Mouse (Mus musculus): Measurements from ENCODE around the gene Cacnb1.

Gene Cacnb1

GRCm38 (mm10) chr11:98011716-98012115, 11.1 kb downstream of the Cacnb1 start:
- DNase-seq (ENCODE audit: low read depth, low spot score): no peak

GRCm38 (mm10) chr11:98008087-98008486, 14.7 kb downstream of the Cacnb1 start:
- DNase-seq (ENCODE audit: low read depth, low spot score): peak; percentile 60

- DNase-seq (ENCODE audit: low read depth, low spot score): no peak
Measured at GRCm38 (mm10) chr11:98005686-98006085, 17.1 kb downstream of the Cacnb1 start.

GRCm38 (mm10) chr11:98005076-98005475, 17.8 kb downstream of the Cacnb1 start:
- DNase-seq (ENCODE audit: low read depth, low spot score): no peak

GRCm38 (mm10) chr11:98004161-98004560, 18.7 kb downstream of the Cacnb1 start:
- no peak for DNase-seq (ENCODE audit: low read depth, low spot score)

GRCm38 (mm10) chr11:98003171-98003671, 19.6 kb downstream of the Cacnb1 start:
- DNase-seq (ENCODE audit: low read depth, low spot score): peak; percentile 71

GRCm38 (mm10) chr11:98002627-98003026, 20.2 kb downstream of the Cacnb1 start:
- DNase-seq (ENCODE audit: low read depth, low spot score): peak; percentile 95

- no peak for DNase-seq (ENCODE audit: low read depth, low spot score)
Measured at GRCm38 (mm10) chr11:98001986-98002385, 20.8 kb downstream of the Cacnb1 start.

GRCm38 (mm10) chr11:98001351-98001824, 21.4 kb downstream of the Cacnb1 start:
- peak; percentile 74 for DNase-seq (ENCODE audit: low read depth, low spot score)

GRCm38 (mm10) chr11:98000378-98001140, 22.3 kb downstream of the Cacnb1 start:
- peak; percentile 89 for DNase-seq (ENCODE audit: low read depth, low spot score)

GRCm38 (mm10) chr11:97999748-98000147, 23.1 kb downstream of the Cacnb1 start:
- no peak for DNase-seq (ENCODE audit: low read depth, low spot score)

- peak; percentile 96 for DNase-seq (ENCODE audit: low read depth, low spot score)
Measured at GRCm38 (mm10) chr11:97998898-97999608, 23.8 kb downstream of the Cacnb1 start.

GRCm38 (mm10) chr11:97998074-97998793, 24.6 kb downstream of the Cacnb1 start:
- DNase-seq (ENCODE audit: low read depth, low spot score): no peak

GRCm38 (mm10) chr11:97997387-97997960, 25.4 kb downstream of the Cacnb1 start:
- DNase-seq (ENCODE audit: low read depth, low spot score): no peak

- DNase-seq (ENCODE audit: low read depth, low spot score): no peak
Measured at GRCm38 (mm10) chr11:97996691-97997090, 26.1 kb downstream of the Cacnb1 start.

GRCm38 (mm10) chr11:97995564-97996288, 27.1 kb downstream of the Cacnb1 start, which contains the start of gene Arl5c:
TSS of gene Arl5c (minus strand) at chr11:97996181.
- peak; percentile 87 for DNase-seq (ENCODE audit: low read depth, low spot score)

GRCm38 (mm10) chr11:97994539-97995100, 28.2 kb downstream of the Cacnb1 start:
- DNase-seq (ENCODE audit: low read depth, low spot score): peak; percentile 93

GRCm38 (mm10) chr11:97988530-97989096, 34.2 kb downstream of the Cacnb1 start:
- peak; percentile 92 for DNase-seq (ENCODE audit: low read depth, low spot score)

- peak; percentile 95 for DNase-seq (ENCODE audit: low read depth, low spot score)
Measured at GRCm38 (mm10) chr11:97987551-97988526, 35.0 kb downstream of the Cacnb1 start.

Measured in CD4-positive, CD25-positive, alpha-beta regulatory T cell, adult 2 months (primary cell).